Mouse (Mus musculus): ENCODE data around the gene Rab11fip4.

Rab11fip4 gene

DNA sequence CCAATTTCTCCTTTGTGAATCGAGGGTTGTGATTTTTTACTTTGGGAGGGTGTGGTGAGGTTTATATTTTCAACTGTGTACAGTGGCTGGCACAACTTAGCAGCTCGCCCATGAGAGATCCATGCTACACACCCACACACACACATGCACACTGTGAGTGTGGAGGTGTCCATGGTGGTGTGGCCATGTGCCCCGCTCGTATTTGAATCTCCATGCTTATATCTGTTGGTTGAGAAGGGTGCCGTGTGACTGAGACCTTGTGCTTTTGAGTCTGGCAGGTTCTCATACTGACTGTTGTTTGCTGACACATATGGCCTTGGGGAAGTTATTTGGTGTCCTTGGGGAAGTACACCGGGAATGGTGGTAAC, 123.7 kb downstream of the Rab11fip4 start:
- DNase-seq, result no peak

DNA sequence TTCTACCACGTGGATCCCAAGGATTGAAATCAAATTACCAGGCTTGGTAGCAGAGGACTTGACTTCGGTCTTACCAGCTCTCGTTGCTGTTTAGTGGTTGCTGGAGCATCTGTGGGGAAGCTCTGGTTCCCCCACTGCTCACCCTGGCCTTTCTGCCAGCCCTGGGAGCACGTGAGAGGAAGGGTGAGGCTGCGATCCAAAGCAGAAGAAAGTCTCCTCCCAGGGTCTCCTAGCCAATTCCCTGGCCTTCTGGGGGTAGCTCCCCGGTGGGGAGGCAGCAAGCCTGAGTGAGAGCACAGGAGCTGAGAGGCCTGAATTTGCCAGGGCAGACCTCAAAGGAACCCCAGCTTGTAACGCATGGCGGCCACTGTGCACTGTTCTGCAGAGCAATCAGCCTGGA, 124.3 kb downstream of the Rab11fip4 start:
- no peak for DNase-seq

DNA sequence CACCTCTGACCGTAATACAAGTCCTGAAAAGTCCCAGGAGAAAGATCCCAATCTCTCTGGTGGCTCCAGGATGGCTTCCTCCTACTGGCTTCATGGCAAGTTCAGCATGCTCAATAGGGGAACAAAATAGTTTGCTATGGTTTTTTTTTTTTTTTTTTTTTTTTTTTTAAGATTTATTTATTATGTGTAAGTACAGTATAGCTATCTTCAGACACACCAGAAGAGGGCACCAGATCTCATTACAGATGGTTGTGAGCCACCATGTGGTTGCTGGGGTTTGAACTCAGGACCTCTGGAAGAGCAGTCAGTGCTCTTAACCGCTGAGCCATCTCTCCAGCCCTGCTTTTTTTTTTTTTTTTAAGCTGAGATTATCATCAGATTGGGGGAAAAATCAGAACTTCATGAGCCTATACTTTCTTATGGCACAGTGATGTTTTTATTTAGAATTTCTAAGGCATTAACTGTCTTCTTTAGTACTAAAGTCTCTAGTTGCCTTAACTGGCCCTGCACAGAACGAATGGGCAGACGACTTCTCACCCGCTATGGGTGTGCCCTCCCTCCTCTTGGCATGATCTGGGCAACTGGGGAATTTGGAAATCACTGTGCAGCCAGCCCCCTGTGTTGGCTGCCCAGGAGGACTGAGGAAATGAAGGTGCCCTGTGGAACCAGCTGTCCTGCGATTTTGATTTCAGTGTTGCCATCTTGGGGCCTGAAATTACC, 124.9 kb downstream of the Rab11fip4 start:
- DNase-seq, result no peak

DNA sequence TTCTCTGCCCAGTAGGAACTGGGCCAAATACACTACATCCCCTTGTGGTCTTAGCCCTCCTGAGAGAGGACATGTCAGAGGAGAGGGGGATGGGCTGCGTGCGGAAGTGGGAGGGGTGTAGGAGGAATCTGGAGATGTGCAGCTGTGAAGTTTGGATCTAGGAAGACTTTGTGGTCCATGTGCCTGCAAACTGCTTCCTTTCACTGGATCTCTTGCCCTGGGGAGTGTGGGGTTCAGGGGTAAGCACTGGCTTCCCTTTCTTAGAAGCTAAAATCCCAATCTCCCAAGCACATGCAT, 125.4 kb downstream of the Rab11fip4 start:
- DNase-seq, result no peak

DNA sequence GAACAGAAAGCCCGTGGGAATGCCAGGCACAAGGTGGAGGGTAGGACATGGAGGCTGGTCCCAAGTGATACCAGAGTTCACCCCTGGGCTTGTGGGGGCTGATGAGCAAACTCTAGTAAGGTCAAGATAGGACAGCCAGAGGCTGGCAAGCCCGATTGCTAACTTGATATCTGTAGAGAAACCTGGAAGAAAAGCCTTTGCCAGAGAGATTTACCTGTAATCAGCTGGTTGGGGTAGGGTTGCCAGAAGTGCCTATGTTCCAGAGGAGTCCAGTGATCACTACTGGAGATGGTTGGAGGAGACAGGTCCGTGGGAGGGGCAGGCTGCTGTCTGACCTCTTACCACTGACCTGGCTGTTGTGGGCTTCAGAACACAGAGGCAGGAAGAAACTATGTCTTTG, 126.3 kb downstream of the Rab11fip4 start:
- no peak for DNase-seq

GRCm38 (mm10) chr11:79717801-79718200, 126.8 kb downstream of the Rab11fip4 start:
- no peak for DNase-seq

- no peak for DNase-seq
These were observed 127.2 kb downstream of the Rab11fip4 start for GRCm38 (mm10) chr11:79718202-79718601.

DNA sequence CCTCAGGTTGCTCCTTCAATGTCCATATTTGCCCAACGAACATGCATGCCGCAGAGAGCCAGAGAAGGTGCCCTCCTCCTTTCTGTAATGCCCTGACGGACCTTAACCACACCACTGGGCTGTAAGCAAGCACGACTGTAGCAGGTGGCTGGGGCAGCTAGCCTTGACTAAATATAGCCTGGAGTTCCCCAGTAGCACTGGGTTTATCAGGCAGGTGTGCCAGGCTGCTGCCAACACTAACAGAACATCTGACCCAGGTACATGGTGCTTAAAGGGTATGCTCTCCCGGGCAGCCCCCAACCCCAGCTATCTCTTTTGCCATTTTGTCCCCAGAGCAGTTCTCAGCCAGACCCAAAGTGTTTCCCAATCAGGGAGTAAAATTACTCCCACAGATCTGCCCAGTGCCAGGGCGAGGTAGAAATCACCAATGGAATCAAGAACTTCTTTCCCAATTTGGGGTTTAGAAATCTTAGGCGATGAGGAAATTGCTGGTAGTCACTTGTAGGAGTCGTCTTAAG, 127.9 kb downstream of the Rab11fip4 start:
- DNase-seq, result no peak

GRCm38 (mm10) chr11:79720737-79721136, 129.7 kb downstream of the Rab11fip4 start:
- DNase-seq, result no peak

GRCm38 (mm10) chr11:79722811-79723210, 131.8 kb downstream of the Rab11fip4 start:
- no peak for DNase-seq

GRCm38 (mm10) chr11:79725005-79725404, 134.0 kb downstream of the Rab11fip4 start:
- DNase-seq, result no peak

GRCm38 (mm10) chr11:79729231-79730047, 138.4 kb downstream of the Rab11fip4 start:
- DNase-seq, result peak; percentile 79

- DNase-seq, result no peak
These were observed 139.4 kb downstream of the Rab11fip4 start for GRCm38 (mm10) chr11:79730462-79730861.

DNA sequence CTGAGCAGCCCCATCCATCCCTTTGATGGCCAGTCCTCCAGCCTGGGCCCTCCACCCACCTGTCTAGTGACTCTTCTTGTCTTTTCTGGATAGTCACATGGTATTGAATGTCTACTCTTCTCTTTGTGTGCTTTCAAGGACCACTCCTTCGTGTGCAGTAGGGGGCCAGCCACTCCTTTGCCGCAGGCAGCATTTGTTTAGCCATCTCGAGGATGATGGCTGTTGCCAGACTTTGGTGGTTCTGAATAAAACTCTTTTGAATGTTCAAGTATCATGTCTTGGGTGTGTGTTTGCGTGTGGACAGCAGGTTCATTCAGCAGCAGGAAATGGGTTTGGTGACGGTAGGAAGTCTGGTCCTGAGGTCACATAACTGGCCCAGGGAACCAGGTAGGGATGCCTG, 140.5 kb downstream of the Rab11fip4 start:
- DNase-seq, result no peak

- peak; percentile 64 for DNase-seq
These were observed 142.0 kb downstream of the Rab11fip4 start for GRCm38 (mm10) chr11:79733013-79733412.

- DNase-seq, result no peak
These were observed 145.4 kb downstream of the Rab11fip4 start for GRCm38 (mm10) chr11:79736232-79737006.

DNA sequence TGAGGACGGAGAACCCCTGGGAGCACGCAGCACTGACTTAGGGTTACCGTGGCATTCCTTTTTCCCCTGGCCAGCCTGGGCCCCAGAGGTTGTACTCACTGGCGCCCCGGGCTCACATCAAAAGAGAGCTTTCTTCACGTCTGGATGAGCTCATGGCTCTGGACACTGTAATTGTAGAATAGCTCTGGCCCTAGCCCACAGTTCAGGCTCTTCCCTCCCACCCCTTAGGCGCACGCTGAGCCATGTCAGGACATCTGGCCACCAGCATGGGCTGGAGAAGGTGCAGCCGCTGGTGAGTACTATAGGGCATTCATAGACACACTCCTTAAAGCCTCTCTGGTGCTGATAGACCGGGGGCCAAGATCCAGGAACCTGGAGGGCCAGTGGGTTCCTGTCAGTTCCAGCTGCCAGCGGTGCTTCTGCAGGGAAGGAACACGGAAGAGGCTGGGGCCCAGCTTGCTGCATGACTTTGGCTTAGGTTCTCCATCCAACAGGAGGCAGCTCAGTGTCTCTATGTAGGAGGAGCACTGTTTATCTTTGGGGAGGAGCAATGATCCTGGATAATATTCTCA, 146.2 kb downstream of the Rab11fip4 start:
- DNase-seq, result no peak

- DNase-seq, result peak; percentile 64
These were observed 147.0 kb downstream of the Rab11fip4 start for GRCm38 (mm10) chr11:79737865-79738502.

DNA sequence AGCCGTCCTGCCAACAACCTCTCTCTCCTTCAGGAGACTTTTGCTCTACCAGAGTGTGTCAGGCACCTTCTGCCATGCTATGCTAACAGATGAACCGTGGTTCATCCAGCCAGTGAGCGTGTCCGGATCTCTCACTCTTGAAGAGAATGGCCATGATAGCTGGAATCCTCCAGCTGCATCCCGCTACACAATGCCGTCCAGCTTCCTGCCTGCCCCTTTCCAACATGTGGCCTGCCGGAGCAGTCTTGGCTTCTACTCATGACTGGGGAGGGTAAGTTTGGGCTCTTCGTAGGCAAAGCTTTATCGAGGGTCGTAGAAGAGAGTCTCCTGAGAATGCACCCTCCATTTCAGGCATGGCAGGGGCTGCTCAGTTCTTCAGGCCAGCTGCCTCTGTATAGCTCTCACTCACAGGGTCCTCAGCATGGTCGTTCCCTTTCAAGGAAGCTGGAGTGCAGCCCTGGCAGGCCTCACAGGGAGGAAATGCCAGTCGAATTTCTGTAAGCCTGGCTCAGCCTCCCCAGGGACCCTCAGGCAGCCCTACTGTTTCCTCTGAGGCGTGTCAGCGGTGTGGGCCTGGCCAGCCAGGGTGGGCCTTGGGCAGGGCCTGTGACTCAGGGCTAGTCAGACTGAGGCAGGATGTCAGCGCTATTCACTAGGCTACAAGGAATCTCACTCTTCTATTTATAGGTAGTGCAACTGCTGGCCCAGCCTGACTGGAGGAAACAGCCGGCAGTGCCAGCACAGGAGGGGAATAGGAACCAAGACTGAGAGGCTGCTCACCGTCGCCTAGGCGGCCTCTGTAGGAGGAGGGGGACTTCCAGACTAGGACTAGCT, 147.9 kb downstream of the Rab11fip4 start:
- peak; percentile 83 for DNase-seq

- no peak for DNase-seq
These were observed 149.9 kb downstream of the Rab11fip4 start for GRCm38 (mm10) chr11:79740740-79741512.

GRCm38 (mm10) chr11:79746552-79747102, 155.6 kb downstream of the Rab11fip4 start:
- no peak for DNase-seq
